Comparison of ENCODE assay signal across 8 mouse cellular contexts in the genomic region with DNA sequence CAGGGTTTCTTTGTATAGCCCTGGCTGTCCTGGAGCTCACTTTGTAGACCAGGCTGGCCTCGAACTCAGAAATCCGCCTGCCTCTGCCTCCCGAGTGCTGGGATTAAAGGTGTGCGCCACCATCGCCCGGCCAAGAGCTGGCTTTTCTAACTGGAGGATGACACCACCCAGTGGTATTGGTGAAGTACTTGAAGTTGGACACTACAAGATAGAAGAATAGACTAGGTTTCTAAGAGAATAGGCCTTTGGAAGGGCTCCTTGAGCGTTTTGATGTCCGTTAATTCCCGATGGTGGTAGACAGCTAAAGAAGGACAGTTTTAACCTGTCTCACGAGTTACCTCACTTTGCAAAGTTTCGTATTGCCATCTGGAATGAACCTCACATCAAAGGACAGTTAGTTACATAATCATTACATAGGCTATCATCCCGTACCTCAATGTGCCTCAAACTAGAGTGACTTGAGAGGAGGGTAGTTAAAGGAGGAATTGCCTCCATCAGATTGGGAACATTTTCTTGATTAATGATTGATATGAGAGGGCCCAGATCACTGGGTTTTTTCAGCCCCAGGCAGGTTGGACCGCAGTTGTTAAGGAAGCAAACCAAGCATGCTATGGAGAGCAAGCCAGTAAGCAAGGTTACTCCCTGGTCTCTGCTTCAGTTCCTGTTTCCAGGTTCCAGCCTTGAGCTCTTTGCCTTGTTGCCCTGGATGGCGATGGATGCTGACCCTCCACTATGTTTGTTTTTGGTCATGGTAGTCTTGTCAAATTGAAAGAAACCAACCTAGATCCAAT. TPM values are rescaled to one million over a fixed set of nuclear protein-coding genes. Genes with fewer than 3 reads are reported as not detected.
DNase-seq lines count a peak whose midpoint lies in the region; ATAC-seq and TF ChIP-seq lines count a peak whose summit lies in the region.

No protein-coding gene starts in this region.

- peaks cover 5% of the 10 kb centered on the region; the same call in 1 of the 2 replicates for H3K36me3 ChIP-seq in embryonic facial prominence, embryonic 14.5 days (ENCODE audit: control insufficient read depth, insufficient read depth, low read length)
- no peaks in the 10 kb centered on the region for H3K36me3 ChIP-seq in hindbrain, postnatal 0 days (ENCODE audit: insufficient read depth, low read length)
- H3K36me3 ChIP-seq in liver, embryonic 13.5 days, result peaks cover 13% of the 10 kb centered on the region; the same call in 1 of the 2 replicates

- H3K9me3 ChIP-seq in embryonic facial prominence, embryonic 14.5 days (ENCODE audit: control insufficient read depth, low read length), result no peaks in the 10 kb centered on the region
- H3K9me3 ChIP-seq in hindbrain, postnatal 0 days (ENCODE audit: low read length), result no peaks in the 10 kb centered on the region
- H3K9me3 ChIP-seq in liver, embryonic 13.5 days (replicated peaks), result no peaks in the 10 kb centered on the region

- POLR2A ChIA-PET in Patski (lab: Charles Lee), result no interaction called here

- DNase-seq in Patski (ENCODE audit: low read depth, low spot score), result no peak
- DNase-seq in embryonic facial prominence, embryonic 14.5 days (ENCODE audit: low spot score), result peak; percentile 40
- peak; percentile 21 for DNase-seq in hindbrain, postnatal 0 days (ENCODE audit: low spot score)
- DNase-seq in liver, embryonic 13.5 days, result peak; percentile 62
- peak; percentile 61 for DNase-seq in naive thymus-derived CD4-positive, alpha-beta T cell, adult 2 months (ENCODE audit: low read depth)
- DNase-seq in layer of hippocampus, postnatal 10 days (ENCODE audit: low spot score in 2 of 2), result no peak

- peak overlapping the region; percentile 87 for H3K4me3 ChIP-seq in embryonic facial prominence, embryonic 14.5 days (ENCODE audit: low read depth, low read length)
- H3K4me3 ChIP-seq in hindbrain, postnatal 0 days (ENCODE audit: low read length), result peak overlapping the region; percentile 81
- peak overlapping the region; percentile 89 for H3K4me3 ChIP-seq in liver, embryonic 13.5 days (replicated peaks)

- H3K4me1 ChIP-seq in embryonic facial prominence, embryonic 14.5 days (ENCODE audit: control insufficient read depth, insufficient read depth, low read length), result peaks cover 8% of the 10 kb centered on the region
- no peaks in the 10 kb centered on the region for H3K4me1 ChIP-seq in hindbrain, postnatal 0 days (ENCODE audit: insufficient read depth, low read length)
- peaks cover 38% of the 10 kb centered on the region for H3K4me1 ChIP-seq in liver, embryonic 13.5 days (replicated peaks)

- 71% methylated on average over 14 of the region's 14 CpGs for WGBS in embryonic facial prominence, embryonic 14.5 days
- WGBS in hindbrain, postnatal 0 days, result 74% methylated on average over 14 of the region's 14 CpGs
- whole genome bisulfite sequencing in liver, embryonic 13.5 days (ENCODE audit: insufficient replicate concordance), result 28% methylated on average over 14 of the region's 14 CpGs

- peak; percentile 48 for TF ChIP-seq CTCF in Patski (IDR thresholded peaks at IDR 0.05)
- TF ChIP-seq CTCF in hindbrain, postnatal 0 days (IDR thresholded peaks at IDR 0.05; ENCODE audit: low read depth), result peak; percentile 31

- peak overlapping the region; percentile 62 for H3K4me2 ChIP-seq in embryonic facial prominence, embryonic 14.5 days (ENCODE audit: low read depth, low read length)
- H3K4me2 ChIP-seq in hindbrain, postnatal 0 days (ENCODE audit: low read depth, low read length), result peak overlapping the region; percentile 81
- H3K4me2 ChIP-seq in liver, embryonic 13.5 days, result peak overlapping the region; percentile 83

- in situ Hi-C loops in Patski (cut with MboI; ENCODE audit: low pct_unique_long_range_greater_than_20kb), result no loop called here

- CTCF ChIA-PET in Patski (lab: Charles Lee), result interaction anchor here (1.1 kb wide), 1 partner anchor 13 kb away, joined by 3 read pairs; no protein-coding TSS in a partner anchor

- peak; percentile 46 for ATAC-seq in CD4-positive, CD25-positive, alpha-beta regulatory T cell, adult 4 months
- ATAC-seq in Patski, result peak; percentile 41
- ATAC-seq in embryonic facial prominence, embryonic 14.5 days (ENCODE audit: low read depth), result no peak
- no peak for ATAC-seq in hindbrain, postnatal 0 days
- no peak for ATAC-seq in liver, embryonic 13.5 days (ENCODE audit: low read depth)
- ATAC-seq in frontal cortex, adult (ENCODE audit: low TSS enrichment), result no peak

- no peak overlapping the region; the same call in 1 of the 2 replicates for H3K27ac ChIP-seq in embryonic facial prominence, embryonic 14.5 days (replicated peaks; ENCODE audit: low read depth, low read length)
- H3K27ac ChIP-seq in hindbrain, postnatal 0 days, result 0 out of 2 replicates have a peak overlapping the region, but pooled peaks have one; percentile 79
- H3K27ac ChIP-seq in liver, embryonic 13.5 days, result peak overlapping the region; percentile 92

- H3K9ac ChIP-seq in embryonic facial prominence, embryonic 14.5 days (ENCODE audit: low read depth, low read length), result peak overlapping the region; percentile 92
- H3K9ac ChIP-seq in hindbrain, postnatal 0 days (replicated peaks; ENCODE audit: low read length), result no peak overlapping the region; the same call in 1 of the 2 replicates
- peak overlapping the region; percentile 93 for H3K9ac ChIP-seq in liver, embryonic 13.5 days

- no peaks in the 10 kb centered on the region for H3K27me3 ChIP-seq in Patski
- no peaks in the 10 kb centered on the region for H3K27me3 ChIP-seq in embryonic facial prominence, embryonic 14.5 days (replicated peaks; ENCODE audit: control insufficient read depth, insufficient read depth, low read length)
- no peaks in the 10 kb centered on the region for H3K27me3 ChIP-seq in hindbrain, postnatal 0 days (ENCODE audit: insufficient read depth, low read length)
- no peaks in the 10 kb centered on the region for H3K27me3 ChIP-seq in liver, embryonic 13.5 days

RNA-seq across cellular contexts. Expression of a gene that starts 1.1 kb away (rescaled TPM):
- polyA plus RNA-seq in CD4-positive, CD25-positive, alpha-beta regulatory T cell, adult 4 months (2017; shearing (Covaris generic)), result 10 to 100 TPM; 14.8 to 16.0 TPM
- polyA plus RNA-seq in Patski (2021), result 14.2 TPM
- 6.9 and 8.7 TPM in 2 replicates for polyA plus RNA-seq in embryonic facial prominence, embryonic 14.5 days (2014; fragmentation: Nextera tagmentation; extraction: Ambion mirVana)
- 6.3 and 6.5 TPM in 2 replicates for total RNA-seq in hindbrain, postnatal 0 days (2014; rRNA removed)
- 4.5 and 5.4 TPM in 2 replicates for polyA plus RNA-seq in hindbrain, postnatal 0 days (2015; fragmentation: Nextera tagmentation; extraction: Ambion mirVana)
- 4.2 and 4.8 TPM in 2 replicates for polyA plus RNA-seq in liver, embryonic 13.5 days (2015; fragmentation: Nextera tagmentation; extraction: Ambion mirVana)
- 1 to 10 TPM; 5.1 to 6.3 TPM for total RNA-seq in layer of hippocampus, postnatal 10 days (2021)

RNA-seq across cellular contexts. Expression of a gene that starts 1.1 kb away (rescaled TPM):
- 10 to 100 TPM; 57.7 to 62.7 TPM for polyA plus RNA-seq in CD4-positive, CD25-positive, alpha-beta regulatory T cell, adult 4 months (2017; shearing (Covaris generic))
- 40.8 TPM for polyA plus RNA-seq in Patski (2021)
- 53.3 and 64.9 TPM in 2 replicates for polyA plus RNA-seq in embryonic facial prominence, embryonic 14.5 days (2014; fragmentation: Nextera tagmentation; extraction: Ambion mirVana)
- 18.9 and 23.3 TPM in 2 replicates for total RNA-seq in hindbrain, postnatal 0 days (2014; rRNA removed)
- polyA plus RNA-seq in hindbrain, postnatal 0 days (2015; fragmentation: Nextera tagmentation; extraction: Ambion mirVana), result 15.1 and 15.8 TPM in 2 replicates
- 45.9 and 57.1 TPM in 2 replicates for polyA plus RNA-seq in liver, embryonic 13.5 days (2015; fragmentation: Nextera tagmentation; extraction: Ambion mirVana)
- total RNA-seq in layer of hippocampus, postnatal 10 days (2021), result 10 to 100 TPM; 14.3 to 15.2 TPM

RNA-seq across cellular contexts. Expression of a gene that starts 34.0 kb away (rescaled TPM):
- polyA plus RNA-seq in CD4-positive, CD25-positive, alpha-beta regulatory T cell, adult 4 months (2017; shearing (Covaris generic)), result not detected
- polyA plus RNA-seq in Patski (2021), result 1.1 TPM
- 0.58 and 0.73 TPM in 2 replicates for polyA plus RNA-seq in embryonic facial prominence, embryonic 14.5 days (2014; fragmentation: Nextera tagmentation; extraction: Ambion mirVana)
- not detected in 2 replicates for total RNA-seq in hindbrain, postnatal 0 days (2014; rRNA removed)
- polyA plus RNA-seq in hindbrain, postnatal 0 days (2015; fragmentation: Nextera tagmentation; extraction: Ambion mirVana), result 0.50 and 0.54 TPM in 2 replicates
- 25.5 and 33.6 TPM in 2 replicates for polyA plus RNA-seq in liver, embryonic 13.5 days (2015; fragmentation: Nextera tagmentation; extraction: Ambion mirVana)
- total RNA-seq in layer of hippocampus, postnatal 10 days (2021), result under 1 TPM; 0.38 to 0.53 TPM

Comparison
In these comparisons a context has a peak if more than half of its experiments do, and no peak if none do; other contexts are left out.
1. ATAC-seq: peak in CD4-positive, CD25-positive, alpha-beta regulatory T cell, adult 4 months (single experiment) and Patski (single experiment); none in embryonic facial prominence, embryonic 14.5 days (single experiment), hindbrain, postnatal 0 days (single experiment), liver, embryonic 13.5 days (single experiment) and frontal cortex, adult (single experiment).
2. DNase-seq: peak in embryonic facial prominence, embryonic 14.5 days (single experiment), hindbrain, postnatal 0 days (single experiment), liver, embryonic 13.5 days (single experiment) and naive thymus-derived CD4-positive, alpha-beta T cell, adult 2 months (single experiment); none in Patski (single experiment) and layer of hippocampus, postnatal 10 days (0 of 2).
3. RNA of a gene that starts 34.0 kb away (polyA plus RNA-seq): 25.5 to 33.6 TPM in liver, embryonic 13.5 days; 1.1 TPM in Patski (single experiment), 0.58 to 0.73 TPM in embryonic facial prominence, embryonic 14.5 days, 0.50 to 0.54 TPM in hindbrain, postnatal 0 days and not detected in CD4-positive, CD25-positive, alpha-beta regulatory T cell, adult 4 months; every median in the first group is over 10 times any median in the second.
4. Peak in every context shown above with its lines, with median percentiles within 50 percentile points of each other: H3K4me2 ChIP-seq and H3K4me3 ChIP-seq.